Mouse (Mus musculus) central nervous system, embryonic 14 days (tissue): ENCODE results near the gene Gabarapl2. TPM values are rescaled to one million over a fixed set of nuclear protein-coding genes. Genes with fewer than 3 reads are reported as not detected.

ENCODE experiments used
- polyA plus RNA-seq: library from polyadenylated mRNA; depleted of rRNA; stranded (reverse); fragments of >200 nt; gene quantifications from 2 replicates; pipeline ENCODE4 v1.2.3, GENCODE M21; 2012; rRNA removed

Gene Gabarapl2
- 128 and 145 TPM in 2 replicates for polyA plus RNA-seq

DNA sequence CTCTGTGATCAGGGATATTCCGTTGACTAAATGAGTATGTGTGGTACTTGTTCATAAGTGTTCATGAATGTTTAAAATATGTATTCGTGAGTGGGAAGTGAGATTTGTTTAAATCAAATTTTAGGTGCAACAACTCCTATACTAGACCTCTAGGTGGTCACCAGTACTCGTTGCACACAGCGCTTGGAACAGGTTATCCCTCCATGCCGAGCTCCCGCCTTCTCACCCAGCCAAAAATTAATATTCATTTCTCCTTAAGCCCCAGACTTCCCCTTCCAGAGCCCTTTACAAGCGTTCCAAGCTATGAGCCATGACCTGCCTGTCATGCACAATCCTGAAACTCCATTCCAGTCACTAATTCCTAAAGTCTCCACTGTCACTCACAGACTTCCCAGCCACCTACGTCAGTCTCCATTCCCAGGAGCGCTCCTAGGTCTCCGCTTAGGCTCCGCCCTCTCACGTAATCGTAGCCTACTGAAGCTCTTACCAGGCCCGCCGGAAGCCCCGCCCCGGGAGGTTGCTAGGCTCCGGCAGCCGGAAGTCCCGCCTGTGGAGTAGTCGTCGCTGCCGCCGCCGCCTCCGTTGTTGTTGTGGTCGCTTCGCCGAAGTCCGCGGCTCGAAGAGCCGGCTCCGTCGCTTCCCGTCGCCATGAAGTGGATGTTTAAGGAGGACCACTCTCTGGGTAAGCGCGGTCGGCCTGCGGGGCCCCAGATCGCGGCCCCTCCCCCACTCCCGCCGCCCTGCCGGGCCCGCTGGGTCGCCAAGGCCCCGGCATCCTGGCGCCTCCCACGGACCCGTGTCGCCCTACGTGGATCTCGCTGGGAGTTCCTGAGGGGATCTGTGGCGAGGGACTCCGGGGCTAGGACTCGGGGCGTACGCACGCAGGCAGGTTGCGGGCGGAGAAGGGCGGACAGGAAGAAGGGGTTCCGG is at the start of gene Gabarapl2:
Gene Gabarapl2, plus strand, starts transcription at position 533 of the 930 bp plus-strand sequence.

DNA sequence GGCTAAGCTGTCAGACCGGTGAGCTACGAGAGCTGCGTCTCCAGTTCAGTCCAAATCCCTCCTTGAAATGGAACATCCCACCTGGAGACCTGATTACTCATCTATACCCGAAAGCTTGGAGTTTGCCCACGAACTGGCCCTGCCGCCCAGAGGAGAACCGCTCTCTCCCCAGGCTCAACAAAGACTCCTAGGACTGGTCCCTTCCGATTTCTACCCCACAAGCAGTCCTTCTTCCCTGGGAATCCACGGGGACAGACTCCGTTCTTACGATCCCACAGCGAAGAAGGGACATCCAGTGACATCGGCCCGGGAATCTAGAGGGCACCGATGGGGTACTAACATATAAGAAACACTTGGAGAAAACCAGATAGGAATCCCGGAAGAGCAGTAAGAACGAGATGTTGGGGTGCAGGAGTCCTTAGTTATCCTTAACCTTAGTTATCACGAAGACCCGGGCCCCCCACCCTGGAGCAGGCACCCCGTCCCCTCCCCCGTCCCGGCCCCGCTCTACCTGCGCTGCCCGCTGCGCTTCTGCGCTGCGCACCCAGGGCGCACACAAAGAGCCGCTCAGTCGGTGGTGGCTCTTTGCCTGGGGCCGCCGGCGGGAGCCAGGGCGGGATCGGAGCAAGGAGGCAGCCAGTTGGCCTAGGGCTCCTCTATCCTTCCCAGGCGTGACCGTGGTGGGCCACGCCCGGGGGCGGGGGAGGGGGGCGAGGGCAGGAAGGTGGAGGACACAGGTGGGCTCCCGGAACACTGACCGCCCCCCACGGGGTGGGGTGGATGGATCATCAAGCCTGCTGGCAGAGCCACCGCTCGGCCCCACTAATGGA is 30.7 kb upstream of the Gabarapl2 start, which contains the start of gene Chst5:
Gene Chst5, minus strand, starts transcription at position 827 of the 830 bp plus-strand sequence.

DNA sequence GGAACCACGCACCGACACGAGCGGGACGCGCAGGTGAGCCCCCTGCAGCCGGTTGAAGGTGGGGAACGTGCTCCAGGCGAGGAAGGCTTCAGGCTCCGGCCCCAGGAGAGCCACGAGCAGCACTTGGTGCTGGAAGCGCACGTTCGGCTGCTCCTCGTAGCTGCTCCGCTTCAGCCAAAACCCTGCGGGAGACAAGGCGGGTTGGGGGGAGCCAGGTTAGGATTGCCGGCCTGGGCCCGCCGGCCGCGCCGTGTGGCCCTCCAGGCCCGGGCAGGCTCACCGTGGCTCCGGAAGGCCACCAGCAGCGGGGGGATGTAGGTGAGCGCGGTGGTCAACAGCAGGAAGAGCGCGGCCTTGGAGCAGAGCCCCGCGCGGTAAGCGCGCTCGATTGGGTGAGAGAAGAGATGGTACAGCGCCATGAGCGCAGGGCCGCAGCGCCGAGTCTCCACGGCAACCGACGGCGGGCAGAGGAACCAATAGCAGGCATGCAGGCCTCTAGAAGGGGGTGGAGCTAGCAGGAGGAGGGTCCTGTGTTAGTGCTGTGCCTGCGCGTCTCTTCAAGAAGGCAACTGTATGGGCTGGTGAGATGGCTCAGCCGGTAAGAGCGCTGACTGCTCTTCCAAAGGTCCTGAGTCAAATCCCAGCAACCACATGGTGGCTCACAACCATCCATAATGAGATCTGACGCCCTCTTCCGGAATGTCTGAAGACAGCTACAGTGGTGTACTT is 7.0 kb upstream of the Gabarapl2 start, which contains the start of gene Tmem231:
Gene Tmem231, minus strand, starts transcription at position 534 of the 729 bp plus-strand sequence.

DNA sequence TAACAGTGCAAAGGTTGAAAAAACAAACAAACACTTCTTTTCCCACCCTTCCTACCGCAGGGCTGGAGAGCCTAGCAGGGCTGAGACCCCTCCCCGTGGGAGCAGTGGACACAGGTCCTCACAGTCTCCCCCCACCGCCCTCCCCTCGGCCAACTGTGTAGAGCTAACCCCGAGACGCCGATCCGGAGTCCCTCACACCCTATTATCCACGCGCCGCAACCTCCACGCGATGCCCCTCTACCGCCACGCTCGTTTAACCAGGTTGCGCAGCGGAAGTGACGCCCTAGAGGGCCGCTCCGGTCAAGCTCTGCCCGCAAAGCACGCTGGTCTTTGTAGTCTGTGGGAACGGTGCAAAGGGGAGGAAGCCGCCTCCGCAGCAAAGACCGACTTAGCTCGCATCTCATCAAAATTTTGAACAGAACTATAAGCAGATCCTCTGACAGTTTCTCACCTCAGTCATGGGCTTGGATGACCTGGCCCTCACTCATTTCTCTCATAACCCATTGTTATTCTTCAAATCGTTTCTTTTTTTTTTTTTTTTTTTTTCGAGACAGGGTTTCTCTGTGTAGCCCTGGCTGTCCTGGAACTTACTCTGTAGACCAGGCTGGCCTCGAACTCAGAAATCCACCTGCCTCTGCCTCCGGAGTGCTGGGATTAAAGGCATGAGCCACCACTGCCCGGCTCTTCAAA is 51.7 kb downstream of the Gabarapl2 start, which contains the start of gene Adat1:
Gene Adat1, minus strand, starts transcription at position 290 of the 690 bp plus-strand sequence.

Other genes with a start within 250 kb of the Gabarapl2 start
- gene Ctrb1, start 249.7 kb upstream of the Gabarapl2 start, polyA plus RNA-seq: 0.09 and 0.11 TPM in 2 replicates
- gene Bcar1, start 196.9 kb upstream of the Gabarapl2 start, polyA plus RNA-seq: 83.0 and 93.6 TPM in 2 replicates
- 123 and 125 TPM in 2 replicates for gene Cfdp1, start 86.4 kb upstream of the Gabarapl2 start, polyA plus RNA-seq
- 3.4 and 4.0 TPM in 2 replicates for gene Tmem170, start 64.0 kb upstream of the Gabarapl2 start, polyA plus RNA-seq
- gene Chst5, start 30.3 kb upstream of the Gabarapl2 start, polyA plus RNA-seq: 2.2 and 3.4 TPM in 2 replicates
- gene Tmem231, start 6.8 kb upstream of the Gabarapl2 start, polyA plus RNA-seq: 13.6 and 14.6 TPM in 2 replicates
- 11.2 and 12.0 TPM in 2 replicates for gene Adat1, start 51.6 kb downstream of the Gabarapl2 start, polyA plus RNA-seq
- 111 and 113 TPM in 2 replicates for gene Kars, start 70.6 kb downstream of the Gabarapl2 start, polyA plus RNA-seq
- gene Terf2ip, start 70.7 kb downstream of the Gabarapl2 start, polyA plus RNA-seq: 31.7 and 33.6 TPM in 2 replicates
- 0.14 and 0.23 TPM in 2 replicates for gene Gm6793, start 74.3 kb downstream of the Gabarapl2 start, polyA plus RNA-seq